Mouse (Mus musculus): ENCODE results near the gene Klri2. TPM values are rescaled to one million over a fixed set of nuclear protein-coding genes. Genes with fewer than 3 reads are reported as not detected.
"Not testable (repeated sequence)": the region's sequence is repeated elsewhere in the genome, so short reads cannot be mapped to it uniquely, and the experiment has no call there.

Gene Klri2
- not detected for polyA plus RNA-seq (2021)

- POLR2A ChIA-PET, result no interaction called here
- CTCF ChIA-PET, result no interaction called here
- ATAC-seq, result no peak
Observed at GRCm38 (mm10) chr6:129740069-129740721, at the start of gene Klri2. Gene Klri2 (minus strand): TSS chr6:129740484.

GRCm38 (mm10) chr6:129784170-129784569, 43.9 kb upstream of the Klri2 start, which contains the start of gene Gm156:
Gene Gm156 (minus strand): TSS chr6:129784270.
- ATAC-seq; in situ Hi-C loops (cut with MboI; ENCODE audit: low pct_unique_long_range_greater_than_20kb): not testable (repeated sequence)
- CTCF ChIA-PET, result interaction anchor here (1.2 kb wide), 1 partner anchor 18 kb away, joined by 3 read pairs; no protein-coding TSS in a partner anchor

More at GRCm38 (mm10) chr6:129740069-129740721, at the start of gene Klri2:
- no peak for TF ChIP-seq CTCF (IDR thresholded peaks at IDR 0.05)
- in situ Hi-C loops (cut with MboI; ENCODE audit: low pct_unique_long_range_greater_than_20kb), result no loop called here
- no peaks in the 10 kb centered on the region for H3K27me3 ChIP-seq
- no peak for DNase-seq (ENCODE audit: low read depth, low spot score)

GRCm38 (mm10) chr6:129747654-129748032, 7.4 kb upstream of the Klri2 start:
- no peaks in the 10 kb centered on the region for H3K27me3 ChIP-seq
- in situ Hi-C loops (cut with MboI; ENCODE audit: low pct_unique_long_range_greater_than_20kb), result no loop called here
- ChIA-PET CTCF (no interaction called here), POLR2A (no interaction called here)
- DNase-seq (ENCODE audit: low read depth, low spot score) (no peak), ATAC-seq (no peak)
- TF ChIP-seq CTCF (IDR thresholded peaks at IDR 0.05), result no peak

More at GRCm38 (mm10) chr6:129784170-129784569, 43.9 kb upstream of the Klri2 start, which contains the start of gene Gm156:
- H3K27me3 ChIP-seq; DNase-seq (ENCODE audit: low read depth, low spot score); POLR2A ChIA-PET: not testable (repeated sequence)

GRCm38 (mm10) chr6:129747016-129747653, 6.9 kb upstream of the Klri2 start:
- in situ Hi-C loops (cut with MboI; ENCODE audit: low pct_unique_long_range_greater_than_20kb), result no loop called here
- no peaks in the 10 kb centered on the region for H3K27me3 ChIP-seq
- ChIA-PET POLR2A (no interaction called here), CTCF (no interaction called here)
- TF ChIP-seq CTCF (IDR thresholded peaks at IDR 0.05), result no peak
- no peak for DNase-seq (ENCODE audit: low read depth, low spot score)
- ATAC-seq, result no peak

- ATAC-seq, result no peak
- POLR2A ChIA-PET, result no interaction called here
- DNase-seq (ENCODE audit: low read depth, low spot score), result no peak
- CTCF ChIA-PET, result no interaction called here
- in situ Hi-C loops (cut with MboI; ENCODE audit: low pct_unique_long_range_greater_than_20kb), result no loop called here
- no peaks in the 10 kb centered on the region for H3K27me3 ChIP-seq
- no peak for TF ChIP-seq CTCF (IDR thresholded peaks at IDR 0.05)
Observed at GRCm38 (mm10) chr6:129746151-129746550, 5.9 kb upstream of the Klri2 start.

GRCm38 (mm10) chr6:129736414-129736813, 3.9 kb downstream of the Klri2 start:
- ChIA-PET CTCF (no interaction called here), POLR2A (no interaction called here)
- no peak for ATAC-seq
- DNase-seq (ENCODE audit: low read depth, low spot score), result no peak
- TF ChIP-seq CTCF (IDR thresholded peaks at IDR 0.05), result no peak
- in situ Hi-C loops (cut with MboI; ENCODE audit: low pct_unique_long_range_greater_than_20kb), result no loop called here
- no peaks in the 10 kb centered on the region for H3K27me3 ChIP-seq

GRCm38 (mm10) chr6:129727237-129727636, 13.0 kb downstream of the Klri2 start:
- ATAC-seq, result no peak
- TF ChIP-seq CTCF (IDR thresholded peaks at IDR 0.05), result no peak
- peaks cover 4% of the 10 kb centered on the region for H3K27me3 ChIP-seq
- in situ Hi-C loops (cut with MboI; ENCODE audit: low pct_unique_long_range_greater_than_20kb), result no loop called here
- CTCF ChIA-PET, result no interaction called here
- no peak for DNase-seq (ENCODE audit: low read depth, low spot score)
- POLR2A ChIA-PET, result no interaction called here

GRCm38 (mm10) chr6:129721390-129721789, 18.9 kb downstream of the Klri2 start:
- in situ Hi-C loops (cut with MboI; ENCODE audit: low pct_unique_long_range_greater_than_20kb), result no loop called here
- ATAC-seq, result no peak
- peaks cover 4% of the 10 kb centered on the region for H3K27me3 ChIP-seq
- POLR2A ChIA-PET, result no interaction called here
- DNase-seq (ENCODE audit: low read depth, low spot score), result no peak
- no peak for TF ChIP-seq CTCF (IDR thresholded peaks at IDR 0.05)
- CTCF ChIA-PET, result no interaction called here

- DNase-seq (ENCODE audit: low read depth, low spot score), result no peak
- ATAC-seq, result no peak
- POLR2A ChIA-PET, result no interaction called here
- in situ Hi-C loops (cut with MboI; ENCODE audit: low pct_unique_long_range_greater_than_20kb), result no loop called here
- CTCF ChIA-PET, result no interaction called here
- peaks cover 4% of the 10 kb centered on the region for H3K27me3 ChIP-seq
- TF ChIP-seq CTCF (IDR thresholded peaks at IDR 0.05), result no peak
Observed at GRCm38 (mm10) chr6:129720487-129720886, 19.8 kb downstream of the Klri2 start.

- DNase-seq (ENCODE audit: low read depth, low spot score) (no peak), ATAC-seq (no peak)
- in situ Hi-C loops (cut with MboI; ENCODE audit: low pct_unique_long_range_greater_than_20kb), result no loop called here
- CTCF ChIA-PET, result no interaction called here
- no peak for TF ChIP-seq CTCF (IDR thresholded peaks at IDR 0.05)
- no peaks in the 10 kb centered on the region for H3K27me3 ChIP-seq
- POLR2A ChIA-PET, result no interaction called here
Observed at GRCm38 (mm10) chr6:129717032-129717431, 23.3 kb downstream of the Klri2 start, which contains the start of gene Klri1. Gene Klri1 (minus strand): TSS chr6:129717132.

GRCm38 (mm10) chr6:129713566-129713965, 26.7 kb downstream of the Klri2 start:
- in situ Hi-C loops (cut with MboI; ENCODE audit: low pct_unique_long_range_greater_than_20kb), result no loop called here
- TF ChIP-seq CTCF (IDR thresholded peaks at IDR 0.05), result no peak
- DNase-seq (ENCODE audit: low read depth, low spot score), result no peak
- CTCF ChIA-PET, result interaction anchor here (1.2 kb wide), 1 partner anchor 41 kb away, joined by 3 read pairs; no protein-coding TSS in a partner anchor
- no peaks in the 10 kb centered on the region for H3K27me3 ChIP-seq
- ATAC-seq, result no peak
- POLR2A ChIA-PET, result no interaction called here

- CTCF ChIA-PET; H3K27me3 ChIP-seq; POLR2A ChIA-PET; in situ Hi-C loops (cut with MboI; ENCODE audit: low pct_unique_long_range_greater_than_20kb); DNase-seq (ENCODE audit: low read depth, low spot score); ATAC-seq: not testable (repeated sequence)
Observed at GRCm38 (mm10) chr6:129691436-129691835, 48.8 kb downstream of the Klri2 start.

Data from Patski (cell line).